Mouse (Mus musculus) lung, postnatal 14 days (tissue): ENCODE measurements around the gene Lef1.
A peak's percentile ranks its signal among the peaks of the same experiment; 100 is the strongest.

Source experiments
- DNase-seq: peaks from one replicate; pipeline ENCODE4 v3.0.0; 2021

Lef1 gene

DNA sequence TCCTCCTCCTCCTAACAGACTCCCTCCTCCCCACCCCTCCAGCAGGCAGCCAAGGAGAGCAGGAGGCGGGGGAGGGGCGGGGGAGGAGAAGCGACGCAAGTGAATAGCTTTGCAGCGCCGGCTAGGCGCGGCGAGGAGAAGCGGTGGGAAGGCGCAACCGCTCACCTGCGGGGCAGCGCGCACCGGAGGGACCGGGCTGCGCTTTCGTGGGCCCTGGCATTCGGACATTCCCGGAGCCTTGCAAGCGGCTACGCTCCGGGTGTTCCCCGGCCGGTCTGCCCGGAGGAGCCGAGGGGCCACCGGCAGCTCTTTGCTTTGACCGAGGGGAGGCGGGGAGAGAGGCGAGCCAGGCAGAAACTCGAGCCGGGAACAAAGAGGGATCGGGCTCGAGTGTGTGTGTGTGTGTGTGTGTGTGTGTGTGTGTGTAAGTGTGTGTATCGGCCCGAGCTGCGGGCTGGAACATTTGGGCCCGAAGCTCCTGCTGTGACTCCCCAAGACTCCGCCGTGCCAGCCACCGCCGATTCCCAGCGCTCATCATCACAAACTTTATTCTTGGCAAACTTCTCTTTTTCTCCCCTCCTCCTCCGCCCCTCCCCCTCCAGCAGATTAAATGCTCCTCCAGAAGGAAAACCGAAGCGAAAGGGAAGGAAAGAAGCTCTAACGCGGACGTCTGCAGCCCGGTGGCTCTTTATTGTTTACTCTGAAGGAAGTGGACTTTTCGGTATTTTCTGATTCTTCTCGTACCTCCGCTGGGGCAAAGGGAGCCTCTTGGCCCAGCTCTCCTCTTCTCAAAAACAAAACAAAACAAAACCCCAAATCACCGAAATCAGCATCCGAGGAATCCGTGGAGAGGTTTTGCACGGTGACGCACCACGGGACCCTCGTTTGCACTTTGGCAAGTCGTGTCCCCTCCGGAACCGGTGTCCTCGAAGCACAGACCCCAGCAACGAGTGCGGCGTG is at the start of gene Lef1:
Gene Lef1, plus strand, starts transcription at position 281 of the 960 bp plus-strand sequence.
- DNase-seq: peak; percentile 37

DNA sequence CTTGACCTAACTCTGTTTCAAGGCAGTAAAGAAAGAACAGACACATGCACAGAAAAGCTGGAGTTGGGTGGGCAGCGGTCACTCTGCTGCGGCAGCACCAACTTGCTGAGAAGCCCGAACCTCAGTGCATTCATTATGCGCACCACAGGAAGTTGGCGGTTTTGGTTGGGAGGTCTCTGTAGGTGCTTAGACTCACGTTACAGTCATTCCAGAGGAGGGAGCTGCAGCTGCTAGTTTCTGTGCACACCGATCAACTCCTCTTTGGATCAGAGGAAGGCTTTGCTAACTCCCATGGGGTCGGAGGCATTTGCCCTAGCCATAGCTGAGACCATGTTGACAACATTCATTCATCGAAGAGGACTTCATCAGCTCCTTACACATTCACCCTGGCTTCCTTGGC is 45.3 kb upstream of the Lef1 start:
- DNase-seq: no peak

DNA sequence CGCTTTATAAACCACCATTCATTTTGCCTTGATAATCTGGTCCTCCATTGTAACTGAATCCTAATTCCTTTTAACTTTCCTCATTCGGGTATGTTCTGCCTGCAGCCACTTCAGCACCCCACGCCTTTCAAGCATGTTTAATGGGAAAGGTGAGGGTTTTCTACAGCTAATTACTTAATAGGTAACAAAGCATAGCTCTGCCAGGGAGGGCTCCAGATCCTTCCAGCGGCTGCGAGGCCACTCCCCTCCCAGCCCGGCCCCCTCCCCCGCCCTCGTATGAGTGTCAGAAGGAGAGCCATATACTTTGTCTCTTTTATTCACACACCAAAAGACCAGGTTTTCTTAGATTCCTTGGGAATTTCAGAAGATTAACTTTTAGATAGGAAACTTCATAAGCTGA is 44.1 kb upstream of the Lef1 start:
- DNase-seq: no peak

DNA sequence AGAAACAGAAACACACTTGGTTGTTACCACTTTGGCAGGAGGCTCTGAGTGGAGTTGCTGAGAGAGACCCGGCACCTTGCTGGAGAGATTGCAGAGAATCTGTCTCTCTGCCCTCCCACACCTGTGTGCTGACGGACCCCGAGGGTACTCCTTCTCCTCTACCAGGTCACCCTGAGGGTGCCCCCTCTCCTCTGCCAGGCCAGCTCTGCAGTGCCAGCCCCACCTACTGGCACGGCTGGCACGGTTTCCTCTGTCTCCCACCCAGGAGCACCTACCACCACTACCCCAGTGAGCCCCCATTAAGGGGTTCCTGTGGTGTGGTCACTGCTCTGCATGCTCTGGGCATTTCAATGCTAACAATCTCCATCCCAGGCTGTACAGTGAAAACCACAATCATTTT is 42.3 kb upstream of the Lef1 start:
- DNase-seq: no peak

DNA sequence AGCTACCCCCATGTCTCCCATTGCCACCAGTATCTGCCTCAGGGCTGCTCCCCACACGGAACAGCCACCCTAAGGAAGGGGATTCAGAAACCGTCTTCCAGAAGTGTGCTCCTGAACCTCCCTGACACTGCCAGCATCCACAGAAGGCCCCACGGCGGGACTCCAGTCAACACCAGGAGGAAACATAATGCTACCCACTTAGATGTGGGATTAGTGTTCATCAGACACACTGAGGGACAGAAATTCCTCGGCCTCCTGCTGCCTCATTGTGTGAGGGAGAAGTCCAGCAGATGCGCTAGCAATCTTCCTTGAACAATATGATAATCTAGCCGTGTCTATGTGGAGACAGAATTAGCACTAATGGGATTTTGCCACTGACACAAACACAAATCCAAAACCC is 40.1 kb upstream of the Lef1 start:
- no peak for DNase-seq

DNA sequence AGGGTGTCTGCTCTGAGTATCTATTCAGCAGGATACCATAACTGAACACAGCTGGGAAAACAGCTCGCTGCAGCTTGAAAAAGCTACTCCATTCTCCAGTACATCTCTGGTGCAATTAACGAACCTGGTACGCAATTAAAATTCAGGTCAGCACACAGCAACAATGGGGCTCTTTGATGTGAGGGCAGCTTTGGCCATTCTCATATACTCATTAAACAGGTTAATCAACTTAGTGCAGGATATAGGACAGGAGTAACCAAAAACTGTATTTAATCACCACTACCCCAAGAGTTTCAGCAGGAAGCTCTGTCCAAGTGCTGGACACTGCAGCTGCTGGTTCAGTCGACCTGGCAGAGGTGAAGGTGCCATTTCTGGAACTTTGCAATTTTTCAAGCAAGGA is 37.6 kb upstream of the Lef1 start:
- DNase-seq: no peak

DNA sequence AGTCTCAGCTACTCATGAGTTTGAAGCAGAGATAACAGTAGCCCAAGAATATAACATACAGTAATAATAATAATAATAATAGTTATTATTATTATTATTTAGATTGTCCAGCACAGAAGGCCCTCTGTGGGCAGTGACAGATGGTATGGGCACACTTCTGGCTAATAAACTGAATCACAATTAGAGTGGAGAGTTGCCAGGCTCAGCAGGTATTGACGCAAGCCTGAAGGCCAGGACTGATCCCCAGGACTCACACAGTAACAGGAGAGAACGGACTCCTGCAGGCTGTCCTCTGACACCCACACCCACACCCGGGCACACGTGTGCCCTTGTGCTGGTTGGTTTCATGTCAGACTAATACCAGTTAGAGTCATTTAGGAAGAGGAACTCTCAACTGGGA is 36.3 kb upstream of the Lef1 start:
- no peak for DNase-seq

DNA sequence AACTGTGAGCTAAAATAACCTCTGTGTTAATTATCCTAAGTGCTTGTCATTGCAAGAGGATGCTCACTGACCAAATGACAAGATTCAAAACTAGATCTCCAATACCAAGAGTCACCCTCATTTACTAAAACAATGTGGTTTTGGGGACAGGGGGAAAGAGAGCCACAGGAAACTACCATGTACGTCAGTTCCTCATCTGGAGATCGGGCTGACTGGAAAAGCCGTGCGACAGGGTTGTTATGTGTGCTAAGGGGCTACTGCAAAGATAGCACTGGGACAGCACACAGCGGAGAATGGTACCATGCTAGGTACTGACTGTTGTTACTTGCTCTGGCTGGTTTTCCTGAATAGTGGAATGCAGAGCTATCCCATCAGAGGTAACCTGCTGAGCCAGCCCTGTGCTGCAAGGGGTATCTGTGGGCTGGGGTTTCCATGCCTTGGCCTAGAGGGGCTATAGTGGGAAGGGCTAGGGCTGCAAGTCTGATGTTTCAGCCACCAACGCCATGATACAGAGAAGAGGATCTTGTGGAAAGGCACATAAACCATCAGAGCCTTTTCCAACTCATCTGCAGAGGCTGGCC is 32.1 kb upstream of the Lef1 start:
- DNase-seq: no peak

DNA sequence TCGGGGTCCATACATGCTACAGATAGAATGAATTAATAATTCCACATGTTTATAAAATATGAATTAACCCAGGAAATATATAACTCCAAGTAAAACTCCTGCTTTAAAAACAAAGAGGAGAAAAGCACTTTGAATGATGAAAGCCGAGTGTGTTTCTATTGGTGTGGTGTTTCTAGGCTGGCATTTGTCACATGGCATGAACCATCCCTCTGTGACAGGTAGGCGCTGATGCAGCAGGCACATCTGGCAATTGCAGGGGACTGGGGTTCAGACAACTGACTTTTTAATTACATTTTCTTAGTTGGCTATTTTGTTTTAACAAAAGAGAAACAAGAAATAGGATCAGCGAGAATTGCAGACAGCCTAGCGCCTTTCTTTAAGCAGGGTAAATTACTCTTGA is 31.6 kb upstream of the Lef1 start:
- no peak for DNase-seq

DNA sequence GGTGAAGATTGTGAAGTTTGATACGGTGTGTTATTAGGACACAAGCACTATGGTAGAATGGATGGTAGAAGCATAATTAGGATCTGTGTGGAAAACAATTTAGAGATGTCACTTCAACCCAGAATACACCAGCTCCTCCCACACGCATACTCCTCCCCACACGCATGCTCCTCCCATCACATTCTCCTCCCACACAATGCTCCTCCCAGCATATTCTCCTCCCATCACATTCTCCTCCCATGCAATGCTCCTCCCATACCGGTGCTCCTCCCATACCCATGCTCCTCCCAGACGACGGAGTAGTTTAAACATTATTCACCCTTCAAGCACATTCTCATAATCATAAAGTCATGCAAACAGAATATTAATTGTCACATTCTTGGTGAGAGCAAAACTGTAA is 26.5 kb upstream of the Lef1 start:
- no peak for DNase-seq

DNA sequence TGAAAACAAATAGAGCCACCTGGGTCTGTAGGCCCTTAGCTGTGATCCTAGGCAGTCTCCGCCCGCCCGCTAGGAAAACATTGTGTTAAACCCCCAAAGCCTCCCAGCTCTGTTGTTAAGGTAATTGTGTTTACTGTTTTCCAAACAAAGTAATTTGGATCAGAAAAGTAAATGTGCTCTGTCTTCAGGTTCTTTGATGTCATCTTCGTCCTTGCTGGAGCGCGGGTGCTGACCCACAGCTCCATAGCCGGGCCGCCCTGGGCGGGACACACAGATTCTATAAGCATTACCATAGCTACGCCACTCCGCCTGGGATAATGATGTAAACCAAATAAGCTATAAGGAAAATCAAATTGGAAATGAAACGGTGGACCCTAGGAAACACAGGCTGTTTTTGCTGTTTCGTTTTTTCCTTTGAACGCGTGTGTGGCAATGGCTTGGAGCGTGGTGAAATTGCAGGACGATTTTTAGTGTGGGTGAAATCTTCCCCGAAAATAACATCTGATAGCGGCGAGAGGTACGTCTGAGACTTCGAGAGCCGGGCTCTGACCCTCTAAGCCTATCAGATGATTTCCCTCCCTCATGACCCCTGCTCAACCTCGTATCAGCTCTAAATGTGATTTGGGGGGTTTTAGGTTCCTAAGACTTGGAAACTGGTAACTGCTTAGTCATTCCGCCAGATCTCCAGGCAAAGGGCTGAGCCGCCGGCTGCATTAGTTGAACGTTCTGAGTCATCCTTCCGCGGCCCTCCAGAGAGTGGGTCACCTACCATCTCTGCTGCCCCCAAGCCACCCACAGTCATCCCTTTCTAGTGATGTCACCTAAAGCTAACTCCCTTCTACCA is 25.3 kb upstream of the Lef1 start:
- DNase-seq: no peak

DNA sequence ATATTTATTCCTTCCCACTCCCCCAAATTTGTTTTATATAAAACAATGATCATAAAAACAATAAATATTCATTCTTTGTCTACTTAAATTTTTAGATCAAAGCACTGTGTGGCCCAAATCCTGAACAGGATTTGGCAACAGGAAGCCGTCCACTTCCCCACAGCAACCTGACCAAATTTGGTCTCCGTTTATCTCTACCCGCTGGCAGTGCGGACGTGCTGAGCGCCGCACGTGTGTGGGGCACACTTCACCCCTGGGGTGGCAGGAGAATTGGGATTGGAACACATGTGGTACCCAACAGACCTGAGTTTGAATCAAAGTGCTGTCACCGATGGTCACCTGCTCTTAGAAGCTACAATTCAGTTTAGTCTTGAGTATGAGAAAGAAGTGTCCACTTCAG is 24.3 kb upstream of the Lef1 start:
- DNase-seq: no peak

DNA sequence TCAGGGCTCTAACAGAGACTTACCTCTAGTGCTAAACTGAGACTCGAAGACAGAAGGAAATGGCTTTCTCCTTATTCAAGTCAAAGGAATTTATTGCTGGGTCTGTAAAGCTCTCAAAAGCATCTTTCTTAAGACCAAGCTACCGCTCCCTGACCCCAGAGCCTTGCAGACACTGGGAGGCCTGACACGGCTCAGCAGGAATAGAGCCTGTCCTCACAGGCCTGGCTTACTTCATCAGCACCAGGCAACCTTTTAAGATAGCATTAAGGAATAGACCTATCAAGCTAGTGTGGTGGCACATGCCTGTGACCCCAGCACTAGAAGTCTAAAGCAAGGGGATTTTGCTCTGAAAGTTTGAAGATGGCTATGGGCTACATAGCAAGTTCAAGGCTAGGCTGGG is 20.6 kb upstream of the Lef1 start:
- no peak for DNase-seq

DNA sequence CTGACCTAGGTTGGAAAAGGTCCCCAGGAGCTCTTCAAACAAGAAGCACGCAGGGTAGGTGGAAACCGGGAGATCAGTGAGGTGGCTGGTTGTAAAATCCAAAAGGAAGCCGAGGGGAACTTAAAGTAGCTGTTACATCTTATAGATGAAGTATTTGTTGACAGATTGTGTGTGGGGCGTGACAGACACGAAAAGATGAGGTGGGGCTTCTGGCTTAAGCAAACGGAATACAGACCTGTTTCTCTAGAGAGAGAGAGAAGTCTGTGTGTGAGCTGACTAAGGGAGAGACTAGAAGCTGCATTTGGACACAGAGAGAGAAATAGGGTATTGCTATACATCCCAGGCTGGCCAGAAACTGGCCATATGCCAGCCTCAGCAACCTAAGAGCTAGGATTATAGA is 18.2 kb upstream of the Lef1 start:
- DNase-seq: no peak

DNA sequence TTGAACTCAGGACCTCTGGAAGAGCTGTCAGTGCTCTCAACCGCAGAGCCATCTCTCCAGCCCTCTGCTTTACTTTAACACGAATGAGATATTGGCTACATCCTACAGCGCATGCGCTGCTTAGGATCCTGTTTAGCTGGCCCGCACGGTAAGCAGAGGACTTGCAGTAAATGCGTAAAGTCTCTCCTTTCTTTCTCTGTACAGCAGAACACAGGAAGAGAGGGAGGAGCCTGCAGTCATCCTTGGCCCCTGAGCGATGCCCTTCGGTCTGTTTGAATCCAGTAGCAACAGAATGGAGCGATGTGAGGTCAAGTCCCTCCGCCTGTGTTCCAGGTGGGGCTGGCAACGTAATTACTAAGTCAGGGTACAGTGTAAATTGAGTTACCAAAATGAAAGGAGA is 16.5 kb upstream of the Lef1 start:
- no peak for DNase-seq

DNA sequence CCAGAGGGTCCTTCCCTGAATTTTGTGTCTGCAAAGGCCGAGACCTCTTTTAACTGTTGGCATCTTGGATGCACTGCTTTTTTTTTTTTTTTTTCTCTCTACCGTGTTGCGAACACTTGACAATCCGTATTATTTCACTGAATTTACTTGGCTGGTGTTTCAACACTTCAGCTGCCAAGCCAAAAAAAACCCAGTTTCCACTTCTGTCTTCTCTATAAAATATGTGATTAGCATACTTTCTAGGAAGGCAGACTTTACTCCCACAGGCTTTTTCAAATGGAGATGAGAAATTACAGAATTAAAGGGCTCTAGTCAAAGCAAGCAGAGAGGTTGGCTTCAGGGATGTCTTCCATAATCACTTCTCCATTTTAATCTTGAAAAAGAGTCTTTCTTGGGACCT is 14.2 kb upstream of the Lef1 start:
- no peak for DNase-seq

DNA sequence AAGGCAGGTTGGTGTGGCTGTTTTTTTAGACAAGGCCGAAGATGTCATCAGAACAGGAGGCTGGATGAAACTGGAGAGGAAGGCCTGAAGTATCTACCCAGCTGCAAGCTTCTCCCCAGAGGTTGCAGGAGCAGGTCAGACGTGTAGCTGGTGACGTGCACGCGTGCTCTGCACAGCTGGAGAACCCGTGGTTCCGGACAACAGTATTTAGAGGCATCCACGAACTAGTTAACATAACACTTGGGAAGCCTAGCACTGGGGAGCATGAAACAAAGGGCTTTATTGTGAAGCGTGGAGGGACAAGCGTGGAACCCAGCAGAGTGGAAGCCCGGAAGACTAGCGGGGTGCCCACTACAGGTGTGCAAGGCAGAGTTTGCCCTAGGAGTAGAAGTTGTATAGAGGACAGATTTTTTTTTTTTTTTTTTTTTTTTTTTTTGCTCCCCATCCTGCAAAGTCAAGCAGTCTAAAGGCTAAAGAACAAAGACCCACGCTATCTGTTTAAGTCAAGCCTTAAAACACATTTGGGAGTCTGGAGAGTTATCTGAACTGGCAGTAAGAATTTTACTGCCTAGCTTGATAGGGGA is 8.0 kb upstream of the Lef1 start:
- DNase-seq: no peak

DNA sequence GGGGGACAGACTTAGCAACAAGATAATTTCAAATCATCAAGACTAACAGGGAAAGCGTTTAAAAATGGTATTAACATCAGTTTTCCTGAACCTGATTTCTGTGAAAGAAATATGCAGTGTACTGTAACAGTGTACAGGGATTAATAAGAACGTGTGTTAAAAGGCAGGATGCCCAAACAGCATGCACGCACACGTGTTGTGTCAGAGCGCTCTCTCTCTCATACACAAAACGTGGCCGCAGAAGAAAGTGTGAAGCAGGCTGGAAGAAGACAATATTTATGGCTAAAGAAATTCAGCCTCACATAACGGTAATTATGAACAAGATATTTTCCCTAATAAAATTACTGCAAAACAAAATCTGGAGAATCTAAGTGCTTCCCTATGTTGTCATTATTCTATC is 4.9 kb upstream of the Lef1 start:
- DNase-seq: no peak

DNA sequence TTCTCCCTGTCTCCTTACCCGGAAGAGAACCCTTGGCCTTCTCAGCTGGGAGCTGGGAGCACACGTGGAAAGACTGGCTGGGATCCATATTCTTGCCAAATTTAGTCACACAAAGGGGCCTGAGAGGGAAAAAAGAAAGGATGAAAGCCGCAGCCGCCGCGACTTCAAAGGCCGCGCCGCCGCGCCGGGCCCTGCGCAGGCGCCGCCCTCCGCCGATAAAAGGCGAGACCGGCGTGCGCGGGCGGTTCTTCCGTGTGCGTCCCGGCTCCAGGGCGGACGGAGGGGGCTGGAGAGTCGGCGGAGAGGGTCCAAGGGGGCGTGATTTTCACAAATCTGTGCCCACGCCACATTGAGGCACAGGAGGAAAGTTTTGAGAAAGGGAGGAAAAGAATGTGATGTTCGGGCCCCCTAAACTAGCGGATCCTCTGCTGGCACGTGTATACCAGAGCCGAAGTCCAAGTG is 4.3 kb upstream of the Lef1 start:
- DNase-seq: peak; percentile 47

DNA sequence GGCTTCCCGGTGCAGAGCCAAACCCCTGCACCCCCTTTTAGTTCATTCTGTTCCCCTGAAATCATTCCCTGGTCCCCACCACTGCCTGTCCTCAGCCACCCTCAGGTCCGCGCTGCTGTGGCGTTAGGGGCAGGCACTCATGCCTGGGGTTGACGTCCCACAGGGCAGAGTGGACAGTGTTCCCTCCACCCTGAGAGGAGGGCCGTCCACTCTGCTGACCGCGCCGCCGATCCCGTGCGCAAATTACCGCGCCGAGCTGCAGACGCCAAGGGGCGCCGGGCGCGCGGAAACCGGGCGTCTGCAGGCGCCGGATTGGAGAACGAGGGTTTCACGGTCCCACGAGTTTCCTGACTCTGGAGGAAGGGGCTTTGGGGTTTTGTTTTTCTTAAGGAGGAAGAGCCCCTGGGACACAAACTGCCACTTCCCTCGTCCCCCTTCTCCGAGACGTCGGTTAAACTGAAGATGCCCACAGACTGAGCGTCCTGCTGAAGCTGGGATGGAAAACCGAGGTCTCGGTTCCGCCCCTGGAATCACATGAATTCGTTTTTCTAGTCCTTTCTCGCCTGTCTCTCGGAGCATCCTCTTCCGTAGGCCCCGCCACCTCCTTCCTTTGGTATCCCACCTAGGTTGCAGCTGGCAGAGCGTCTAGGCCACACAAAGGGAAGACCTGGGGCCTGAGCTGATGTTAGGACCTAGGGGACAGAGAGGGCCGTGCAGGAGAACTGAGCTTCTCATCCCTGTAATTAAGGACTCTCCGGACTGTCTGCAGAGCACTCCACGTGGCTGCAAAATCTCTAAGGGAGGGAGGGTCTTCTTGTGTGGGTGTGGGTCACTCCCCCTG is 3.6 kb upstream of the Lef1 start:
- DNase-seq: no peak

DNA sequence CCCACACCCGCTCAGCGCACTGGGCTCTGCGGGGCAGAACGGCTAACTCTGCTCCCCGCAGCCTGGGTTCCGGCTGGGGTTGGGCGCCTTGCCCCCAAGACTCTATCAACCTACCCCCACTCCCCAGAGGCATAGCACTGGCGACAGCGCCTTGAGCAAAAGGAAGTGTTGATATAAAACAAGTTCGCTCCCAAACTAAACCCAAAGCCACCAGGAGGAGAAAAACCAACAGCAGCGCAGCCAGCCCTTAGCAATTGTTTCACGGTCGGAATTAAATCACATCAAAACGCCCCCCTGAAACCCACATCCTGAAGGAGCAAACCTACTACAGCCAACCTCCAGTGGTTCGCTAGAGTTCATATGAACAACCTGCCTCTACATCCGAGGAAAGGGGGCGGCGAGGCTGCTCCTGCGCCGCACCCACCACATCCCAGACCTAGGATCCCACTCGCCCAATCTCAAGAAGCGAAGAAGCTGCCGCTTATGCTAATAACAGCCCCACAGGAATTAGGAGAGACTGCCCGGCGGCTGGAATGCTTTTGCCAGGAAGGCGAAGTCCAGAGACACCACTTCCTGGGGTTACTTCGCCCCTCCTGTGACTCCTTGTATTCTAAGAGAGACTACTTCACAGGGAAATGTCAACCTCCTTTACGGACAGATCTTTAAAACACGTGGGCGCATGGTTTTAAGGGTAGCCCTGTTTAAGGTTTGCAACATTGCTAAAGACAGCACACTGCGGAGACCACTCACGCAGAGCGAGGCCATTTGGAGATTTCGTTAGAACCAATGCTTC is 2.8 kb upstream of the Lef1 start:
- DNase-seq: no peak
